Mouse (Mus musculus) liver, adult 2 months (tissue): ENCODE measurements around the gene Abcg5.

Experiments
- CTCF ChIP-seq: fragments of 200-500 bp; IDR thresholded peaks from 2 replicates; pipeline ENCODE4 v1.5.1; 2011; ENCODE audit warnings: low read depth, low read length, control low read depth
- POLR2A ChIP-seq: fragments of 200-500 bp; IDR thresholded peaks from 2 replicates; pipeline ENCODE4 v1.6.1; 2011; ENCODE audit warnings: low read length, control low read depth; ENCODE audit not compliant: insufficient read depth; ENCODE audit errors: extremely low read depth

- TF ChIP-seq POLR2A = no peak
- TF ChIP-seq CTCF = no peak
Measured at GRCm38 (mm10) chr17:84689316-84689715, 6.5 kb upstream of the Abcg5 start.
